Comparison of ENCODE assay signal across 11 mouse cellular contexts in genomic region chr17:8864638-8865497, GRCm38 (mm10).
DNase-seq lines count a peak whose midpoint lies in the region; ATAC-seq lines count a peak whose summit lies in the region.
"Had no signal": no experiment of that assay in that cellular context is flagged by ENCODE, and none has a peak within 500 bp of the region (broad histone marks: within the 10 kb centered on the region; RNA-seq: fewer than 3 reads in every experiment).

No protein-coding gene starts in this region.

- no peak overlapping the region for H3K9ac ChIP-seq in kidney, embryonic 14.5 days (ENCODE audit: low read depth, low read length)
- no peak overlapping the region for H3K9ac ChIP-seq in intestine, embryonic 15.5 days
- H3K9ac ChIP-seq in stomach, embryonic 15.5 days: no peak overlapping the region
- H3K9ac ChIP-seq: midbrain, embryonic 15.5 days had no signal

- H3K27ac ChIP-seq in kidney, embryonic 14.5 days (ENCODE audit: low read depth, low read length): no peak overlapping the region
- H3K27ac ChIP-seq in intestine, embryonic 15.5 days: no peak overlapping the region
- H3K27ac ChIP-seq in stomach, embryonic 15.5 days: no peak overlapping the region
- H3K27ac ChIP-seq: midbrain, embryonic 15.5 days had no signal

- DNase-seq in kidney, adult 18-20 months: peak; percentile 20
- peak; percentile 51 to 55 for DNase-seq in adrenal gland, adult 18-20 months (ENCODE audit: low spot score in 2 of 2)
- DNase-seq in ovary, postnatal 10 days (ENCODE audit: low spot score): no peak
- DNase-seq in cerebellum, adult 9-11 months: no peak
- no peak for DNase-seq in cerebellum, postnatal 4 days (ENCODE audit: low spot score in 2 of 2)
- DNase-seq: cerebellum, postnatal 14 days; right cerebral cortex, adult 18-20 months had no signal

- no peaks in the 10 kb centered on the region for H3K27me3 ChIP-seq in kidney, embryonic 14.5 days (ENCODE audit: control insufficient read depth, insufficient read depth, low read length)
- H3K27me3 ChIP-seq in intestine, embryonic 15.5 days (replicated peaks): no peaks in the 10 kb centered on the region
- H3K27me3 ChIP-seq in stomach, embryonic 15.5 days (replicated peaks): no peaks in the 10 kb centered on the region
- H3K27me3 ChIP-seq: midbrain, embryonic 15.5 days had no signal

- no peaks in the 10 kb centered on the region for H3K9me3 ChIP-seq in kidney, embryonic 14.5 days (ENCODE audit: control insufficient read depth, low read length)
- no peaks in the 10 kb centered on the region for H3K9me3 ChIP-seq in intestine, embryonic 15.5 days
- H3K9me3 ChIP-seq in stomach, embryonic 15.5 days: no peaks in the 10 kb centered on the region
- H3K9me3 ChIP-seq: midbrain, embryonic 15.5 days had no signal

- H3K4me2 ChIP-seq in kidney, embryonic 14.5 days (replicated peaks; ENCODE audit: low read depth, low read length): no peak overlapping the region
- H3K4me2 ChIP-seq in intestine, embryonic 15.5 days (replicated peaks): no peak overlapping the region
- H3K4me2 ChIP-seq in stomach, embryonic 15.5 days: no peak overlapping the region
- H3K4me2 ChIP-seq: midbrain, embryonic 15.5 days had no signal

- H3K36me3 ChIP-seq in kidney, embryonic 14.5 days (ENCODE audit: control insufficient read depth, insufficient read depth, low read length): no peaks in the 10 kb centered on the region
- no peaks in the 10 kb centered on the region for H3K36me3 ChIP-seq in intestine, embryonic 15.5 days
- H3K36me3 ChIP-seq in stomach, embryonic 15.5 days: no peaks in the 10 kb centered on the region
- H3K36me3 ChIP-seq: midbrain, embryonic 15.5 days had no signal

- 69% methylated on average over 8 of the region's 8 CpGs for WGBS in kidney, embryonic 14.5 days
- WGBS in intestine, embryonic 15.5 days: 65% methylated on average over 8 of the region's 8 CpGs
- WGBS in stomach, embryonic 15.5 days: 62% methylated on average over 8 of the region's 8 CpGs

- H3K4me3 ChIP-seq in kidney, embryonic 14.5 days (ENCODE audit: low read length): no peak overlapping the region
- H3K4me3 ChIP-seq in intestine, embryonic 15.5 days (replicated peaks): no peak overlapping the region
- H3K4me3 ChIP-seq in stomach, embryonic 15.5 days (replicated peaks): no peak overlapping the region
- H3K4me3 ChIP-seq: midbrain, embryonic 15.5 days had no signal

- no peak for ATAC-seq in kidney, embryonic 14.5 days (ENCODE audit: low FRiP score, low TSS enrichment)
- ATAC-seq in intestine, embryonic 15.5 days: peak; percentile 44; the same call in 1 of the 2 replicates
- ATAC-seq in stomach, embryonic 15.5 days (ENCODE audit: insufficient read depth, low FRiP score, low read depth): 0 out of 2 replicates have a peak, but pooled peaks have one; percentile 23
- ATAC-seq: midbrain, embryonic 15.5 days had no signal

- peaks cover 6% of the 10 kb centered on the region; the same call in 1 of the 2 replicates for H3K4me1 ChIP-seq in kidney, embryonic 14.5 days (ENCODE audit: control insufficient read depth, insufficient read depth, low read length)
- H3K4me1 ChIP-seq in intestine, embryonic 15.5 days (replicated peaks): no peaks in the 10 kb centered on the region; the same call in 1 of the 2 replicates
- peaks cover 4% of the 10 kb centered on the region; the same call in 1 of the 2 replicates for H3K4me1 ChIP-seq in stomach, embryonic 15.5 days
- H3K4me1 ChIP-seq: midbrain, embryonic 15.5 days had no signal

Comparison
In these comparisons a context has a peak if more than half of its experiments do, and no peak if none do; other contexts are left out.
1. DNase-seq: peak in kidney, adult 18-20 months (single experiment) and adrenal gland, adult 18-20 months (2 of 2); none in ovary, postnatal 10 days (single experiment), cerebellum, adult 9-11 months (single experiment) and cerebellum, postnatal 4 days (0 of 2).